Mouse (Mus musculus): ENCODE measurements around the gene Rnf222.

- TF ChIP-seq CTCF (IDR thresholded peaks at IDR 0.05; ENCODE audit: low read depth) (no peak), EP300 (IDR thresholded peaks at IDR 0.05; ENCODE audit: low read depth) (no peak)
Observed at GRCm38 (mm10) chr11:68891823-68892222, 3.5 kb downstream of the Rnf222 start.

Measured in heart, postnatal 0 days (tissue).